Mouse (Mus musculus) lung, postnatal 10 days (tissue): ENCODE measurements around the gene Adtrp.
A peak's percentile ranks its signal among the peaks of the same experiment; 100 is the strongest.

Experiments
- DNase-seq: peaks from one replicate; pipeline ENCODE4 v3.0.0; 2021

Adtrp gene

GRCm38 (mm10) chr13:41773812-41774376, 73.6 kb downstream of the Adtrp start:
- no peak for DNase-seq

GRCm38 (mm10) chr13:41771061-41771460, 76.4 kb downstream of the Adtrp start:
- DNase-seq, result no peak

GRCm38 (mm10) chr13:41767941-41768340, 79.5 kb downstream of the Adtrp start:
- DNase-seq, result no peak

GRCm38 (mm10) chr13:41761986-41762385, 85.5 kb downstream of the Adtrp start:
- DNase-seq, result no peak

GRCm38 (mm10) chr13:41760484-41760883, 87.0 kb downstream of the Adtrp start:
- no peak for DNase-seq

- no peak for DNase-seq
These were observed 88.7 kb downstream of the Adtrp start for GRCm38 (mm10) chr13:41758550-41759465.

- no peak for DNase-seq
These were observed 94.4 kb downstream of the Adtrp start for GRCm38 (mm10) chr13:41753114-41753513.

- no peak for DNase-seq
These were observed 97.0 kb downstream of the Adtrp start for GRCm38 (mm10) chr13:41750481-41750880.

GRCm38 (mm10) chr13:41748866-41749265, 98.6 kb downstream of the Adtrp start:
- DNase-seq, result peak; percentile 8

GRCm38 (mm10) chr13:41747691-41748090, 99.8 kb downstream of the Adtrp start:
- DNase-seq, result no peak

GRCm38 (mm10) chr13:41746971-41747615, 100.4 kb downstream of the Adtrp start:
- peak; percentile 77 for DNase-seq

GRCm38 (mm10) chr13:41740456-41741085, 106.9 kb downstream of the Adtrp start:
- no peak for DNase-seq

GRCm38 (mm10) chr13:41737628-41738309, 109.7 kb downstream of the Adtrp start:
- peak; percentile 56 for DNase-seq

GRCm38 (mm10) chr13:41729660-41730059, 117.8 kb downstream of the Adtrp start:
- DNase-seq, result no peak

- no peak for DNase-seq
These were observed 119.7 kb downstream of the Adtrp start for GRCm38 (mm10) chr13:41727803-41728202.

GRCm38 (mm10) chr13:41719331-41719730, 128.2 kb downstream of the Adtrp start:
- no peak for DNase-seq

GRCm38 (mm10) chr13:41718051-41718450, 129.4 kb downstream of the Adtrp start:
- DNase-seq, result no peak
